Mouse (Mus musculus) cerebellum, postnatal 10 days (tissue): ENCODE measurements around the gene Ugt1a10.
"Not testable (repeated sequence)": the region's sequence is repeated elsewhere in the genome, so short reads cannot be mapped to it uniquely, and the experiment has no call there.

Experiments
- DNase-seq, 2 experiments: peaks; one replicate each; pipeline ENCODE4 v3.0.0; 2021; ENCODE audit warnings: mixed read lengths in 2 of 2

Ugt1a10 gene

DNA sequence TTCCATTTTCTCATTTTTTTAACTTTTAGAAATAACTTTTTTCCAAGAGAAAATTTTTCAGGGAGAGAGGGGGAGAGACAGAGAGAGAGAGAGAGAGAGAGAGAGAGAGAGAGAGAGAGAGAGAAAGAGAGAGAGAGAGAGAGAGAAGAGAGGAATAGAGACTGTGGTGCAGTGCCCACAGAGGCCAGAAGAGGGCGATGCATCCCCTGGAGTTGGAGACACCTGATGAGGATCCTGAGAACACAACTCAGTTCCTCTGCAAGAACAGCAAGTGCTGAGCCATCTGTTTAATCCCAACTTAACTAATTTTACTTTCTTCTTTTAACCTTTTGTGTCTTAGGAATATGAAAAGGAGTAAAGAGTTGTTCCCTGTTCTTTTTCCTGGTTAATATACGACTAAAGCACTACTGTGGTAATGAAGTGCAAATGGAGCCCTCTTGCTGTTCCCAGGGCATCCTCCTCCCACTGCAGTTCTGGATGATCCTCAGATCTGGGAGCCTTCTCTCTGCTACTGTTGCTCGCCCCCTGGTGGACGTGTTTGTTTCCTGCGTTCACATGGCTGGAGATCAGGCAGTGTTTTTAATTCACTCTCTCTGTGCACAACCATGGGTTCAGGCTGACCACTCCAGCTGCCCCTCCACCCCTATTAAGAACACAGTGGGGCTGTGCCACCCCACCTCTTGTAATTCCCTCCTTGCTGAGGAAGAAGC, 88.9 kb downstream of the Ugt1a10 start:
- DNase-seq: peak; percentile 72 to 77

DNA sequence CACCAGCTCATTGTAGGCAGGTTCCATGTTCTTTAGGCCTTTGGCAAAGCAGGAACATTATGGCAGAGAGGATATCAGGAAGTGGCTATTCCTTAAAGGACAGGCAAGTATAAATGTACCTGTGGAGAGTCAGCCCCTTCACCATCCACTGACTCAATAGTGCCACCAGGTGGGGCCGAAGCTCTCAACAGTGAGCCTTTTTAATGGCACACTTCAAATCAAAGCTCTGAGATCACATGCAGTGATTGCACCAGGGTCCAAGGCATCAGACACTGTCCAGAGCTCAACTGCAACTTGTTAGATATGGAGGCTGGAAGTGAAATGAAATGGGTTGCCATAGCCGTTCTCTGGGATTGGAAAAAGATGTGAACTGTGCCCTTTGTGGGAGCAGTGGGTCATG, 90.1 kb downstream of the Ugt1a10 start:
- DNase-seq: peak; percentile 41 to 44

DNA sequence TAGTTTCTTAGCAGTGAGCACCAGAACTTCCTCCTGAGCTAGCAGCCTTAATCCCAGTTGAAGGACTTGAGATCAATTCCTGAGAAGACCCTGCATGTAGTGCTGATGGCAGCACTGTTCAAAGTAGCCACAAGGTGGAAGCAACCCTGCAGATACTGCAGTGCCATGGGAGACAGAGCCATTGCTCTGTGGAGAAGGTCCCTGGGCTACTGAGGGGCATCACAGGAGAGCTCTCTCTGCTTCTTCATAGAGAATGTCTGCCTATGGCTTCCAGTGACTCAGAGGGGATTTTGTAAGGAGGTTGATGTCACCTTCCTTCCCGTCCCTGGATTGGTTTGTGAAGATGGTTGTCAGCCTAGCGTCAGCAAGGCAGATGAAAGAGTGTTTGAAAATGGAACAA, 94.9 kb downstream of the Ugt1a10 start:
- DNase-seq: peak; percentile 42 to 53

DNA sequence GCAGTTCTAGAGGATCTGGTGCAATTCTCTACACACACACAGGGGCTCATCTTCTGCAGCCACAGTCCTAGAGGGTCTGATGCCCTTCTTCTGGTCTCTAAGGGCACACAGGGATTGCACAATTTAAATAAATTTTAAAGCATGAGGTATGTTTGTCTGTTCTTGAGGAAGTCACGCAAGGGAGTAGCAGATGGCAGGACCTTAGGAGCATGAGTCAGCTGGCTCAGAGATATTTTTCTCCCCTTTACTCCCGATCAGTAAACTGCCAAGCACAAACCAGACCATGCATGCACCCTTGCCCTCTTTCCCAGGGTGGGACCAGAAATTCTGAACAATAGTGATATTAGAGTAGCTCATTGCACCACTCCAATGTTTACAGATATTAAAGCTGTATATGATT, 103.2 kb downstream of the Ugt1a10 start:
- DNase-seq: no peak

GRCm38 (mm10) chr1:88165711-88166110, 110.5 kb downstream of the Ugt1a10 start, which contains the start of gene Ugt1a5:
Ugt1a5 (plus strand) TSS chr1:88166012.
- DNase-seq: no peak

DNA sequence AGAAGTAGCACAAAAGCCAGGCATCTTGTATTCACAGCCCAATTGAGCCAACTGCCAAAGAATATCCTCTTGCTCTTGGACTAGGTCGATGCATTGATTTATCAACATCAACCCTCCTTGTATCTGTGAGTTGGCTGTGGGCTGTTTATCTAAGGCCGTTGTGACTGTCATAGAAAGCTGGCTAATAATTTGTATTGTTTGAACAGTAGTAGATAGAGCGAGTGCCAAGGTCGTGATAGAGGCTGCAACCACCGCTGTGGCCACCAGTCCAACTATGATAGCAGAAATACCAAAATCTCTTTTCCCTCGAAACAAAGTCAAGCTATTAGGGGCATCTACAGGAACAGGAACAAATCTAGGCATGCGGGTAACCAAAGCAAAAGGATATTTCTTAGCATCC, 117.0 kb downstream of the Ugt1a10 start:
- DNase-seq: not testable (repeated sequence)

DNA sequence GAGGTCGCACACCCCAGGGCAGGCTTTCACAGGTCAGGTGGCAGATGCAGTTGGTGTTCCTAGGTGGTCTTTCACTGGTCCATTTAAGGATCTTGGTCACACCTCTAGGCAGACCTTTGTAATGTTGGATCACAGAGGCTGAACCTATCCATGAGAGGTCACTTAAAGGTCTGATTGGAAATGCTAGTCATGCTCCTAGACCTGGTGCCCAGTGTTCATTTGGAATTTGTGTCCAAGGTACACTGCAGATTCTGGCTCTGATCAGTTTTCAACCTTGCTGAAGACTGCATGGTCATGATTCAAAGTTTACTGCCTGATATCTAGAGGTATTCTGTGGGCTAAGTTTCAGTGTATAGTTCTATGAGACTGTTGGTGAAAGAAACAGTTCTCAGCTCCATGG, 124.5 kb downstream of the Ugt1a10 start:
- no peak for DNase-seq

GRCm38 (mm10) chr1:88186325-88186935, 131.2 kb downstream of the Ugt1a10 start:
- no peak for DNase-seq

- no peak for DNase-seq
Measured at GRCm38 (mm10) chr1:88192136-88192535, 136.9 kb downstream of the Ugt1a10 start.

- DNase-seq: no peak
Measured at GRCm38 (mm10) chr1:88195687-88196086, 140.5 kb downstream of the Ugt1a10 start.

GRCm38 (mm10) chr1:88197443-88197842, 142.3 kb downstream of the Ugt1a10 start:
- no peak for DNase-seq

- DNase-seq: peak; percentile 59 to 64
Measured at GRCm38 (mm10) chr1:88199996-88200395, 144.8 kb downstream of the Ugt1a10 start.

GRCm38 (mm10) chr1:88200456-88200855, 145.3 kb downstream of the Ugt1a10 start, which contains the start of gene Ugt1a2:
Ugt1a2 (plus strand) TSS chr1:88200601.
- no peak for DNase-seq

DNA sequence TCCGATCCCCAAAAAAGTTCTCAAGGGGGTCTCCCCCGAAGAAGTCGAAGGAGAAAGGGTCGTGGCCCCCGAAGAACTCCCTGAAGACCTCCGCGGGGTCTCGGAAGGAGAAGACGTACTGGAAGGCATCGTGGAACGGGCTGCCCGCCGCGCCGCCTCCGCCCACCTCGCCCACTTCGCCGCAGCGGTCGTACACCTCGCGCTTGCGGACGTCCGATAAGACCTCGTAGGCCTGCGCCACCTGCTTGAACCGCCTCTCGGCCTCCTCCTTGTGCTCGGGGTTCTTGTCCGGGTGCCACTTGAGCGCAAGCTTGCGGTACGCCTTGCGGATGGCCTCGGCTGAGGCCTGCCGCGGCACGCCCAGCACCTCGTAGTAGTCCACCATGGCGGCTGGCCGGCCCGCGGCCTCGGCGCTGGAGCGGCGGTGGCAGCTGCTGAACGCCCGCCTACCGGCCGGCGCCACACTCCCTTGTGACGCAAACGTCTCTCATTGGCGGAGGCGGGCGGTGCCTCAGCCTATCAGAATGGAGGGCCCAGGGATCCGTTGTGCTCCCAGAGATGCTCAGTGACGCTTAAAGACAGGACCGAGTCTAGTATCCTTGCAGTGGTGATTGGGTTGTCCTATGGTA, 150.2 kb downstream of the Ugt1a10 start, which contains the start of gene Dnajb3:
Gene Dnajb3 (minus strand): TSS at position 489 of the 629 bp plus-strand sequence.
- DNase-seq: peak; percentile 92 to 94

DNA sequence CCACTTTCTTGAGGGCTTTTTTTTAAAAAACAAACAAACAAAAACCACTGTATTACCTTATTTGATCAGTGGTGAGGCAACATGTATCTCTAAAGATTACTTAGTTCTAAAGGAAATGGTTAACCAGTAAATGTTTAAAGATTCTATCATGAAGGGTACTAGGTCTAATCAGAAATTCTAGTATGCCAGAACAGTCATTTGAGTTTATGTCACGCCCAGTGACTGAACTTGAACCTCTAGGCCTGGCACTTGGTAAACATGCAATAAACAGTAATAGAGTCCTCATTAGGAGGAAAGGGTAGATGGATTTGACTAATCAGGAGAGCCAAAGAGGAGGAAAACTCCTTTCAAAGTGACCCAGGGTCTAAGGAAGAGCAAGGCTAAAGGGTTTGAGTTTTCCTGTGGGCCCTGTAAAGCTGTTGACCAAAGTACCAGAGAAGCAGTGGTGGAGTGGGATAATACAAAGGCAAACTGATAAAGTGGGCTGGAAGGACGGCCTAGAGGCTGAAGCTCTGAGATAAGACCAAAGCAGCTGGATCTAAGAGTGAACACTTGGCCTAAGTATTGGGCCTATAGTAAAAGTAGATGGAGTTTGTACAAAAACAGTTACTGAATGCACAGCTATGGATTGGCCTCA, 151.8 kb downstream of the Ugt1a10 start:
- DNase-seq: no peak

- DNase-seq: peak in 1 of 2 experiments; percentile 5
Measured at GRCm38 (mm10) chr1:88211812-88212211, 156.6 kb downstream of the Ugt1a10 start, which contains the start of gene Ugt1a1. Ugt1a1 (plus strand) TSS chr1:88211959.

- DNase-seq: peak; percentile 14 to 19
Measured at GRCm38 (mm10) chr1:88212341-88213045, 157.3 kb downstream of the Ugt1a10 start.

DNA sequence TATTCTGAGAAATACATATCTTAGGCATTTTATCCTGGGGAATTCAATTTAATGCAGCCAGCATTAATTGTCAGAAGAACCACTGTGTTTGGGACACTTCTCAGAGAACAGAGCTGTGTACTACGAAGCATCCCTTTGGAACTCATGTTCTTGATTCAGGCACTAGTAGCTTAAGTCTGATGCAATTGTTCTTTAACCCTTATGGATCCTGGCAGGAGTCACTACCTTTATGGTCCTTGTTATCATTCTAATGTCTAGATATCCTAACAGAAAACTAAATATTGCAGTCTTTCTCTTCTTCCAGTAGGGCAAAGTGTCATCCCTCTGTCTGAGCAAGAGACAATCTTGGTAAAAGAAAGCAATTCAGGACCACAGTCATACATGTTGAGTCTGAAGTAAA, 157.9 kb downstream of the Ugt1a10 start:
- no peak for DNase-seq

DNA sequence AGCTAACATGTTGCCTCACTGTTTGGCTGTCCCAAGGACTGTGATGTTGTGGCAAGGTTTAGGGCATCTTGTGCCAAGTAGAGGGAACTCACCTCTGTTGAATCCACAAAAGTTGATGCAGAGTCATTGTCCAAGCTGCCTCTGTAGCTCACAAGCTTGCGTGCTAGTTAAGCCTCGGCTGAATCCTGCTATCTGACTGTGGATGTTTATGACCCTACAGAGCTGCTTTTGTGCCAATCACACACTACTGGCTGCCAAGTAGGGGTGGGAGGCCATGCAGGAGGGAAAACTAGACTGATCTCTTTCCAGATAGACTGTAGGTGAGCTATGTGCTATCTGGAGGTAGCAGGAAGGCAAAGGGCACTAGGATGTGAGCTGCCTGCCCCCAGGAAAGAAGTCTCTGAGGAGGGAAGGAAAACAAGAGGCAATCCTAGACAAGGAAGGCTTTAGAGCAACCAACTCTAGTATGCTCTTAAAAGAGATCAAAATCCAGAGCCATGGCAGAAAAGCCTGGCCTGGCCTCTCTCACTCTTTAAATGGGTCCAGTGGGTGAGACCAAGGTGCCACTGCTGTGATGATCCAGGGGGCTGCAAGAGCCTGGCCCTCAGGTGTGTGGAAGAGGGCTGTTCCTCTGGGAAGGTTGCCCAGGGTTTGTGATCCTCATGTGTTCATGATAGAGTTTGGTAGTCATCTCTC, 158.7 kb downstream of the Ugt1a10 start:
- DNase-seq: peak; percentile 15 to 29

- no peak for DNase-seq
Measured at GRCm38 (mm10) chr1:88214462-88214952, 159.3 kb downstream of the Ugt1a10 start.
